Mouse (Mus musculus) activated CD4-positive, CD25-positive, alpha-beta regulatory T cell, adult 4 months (primary cell): Measurements from ENCODE around the gene Rere. TPM values are rescaled to one million over a fixed set of nuclear protein-coding genes. Genes with fewer than 3 reads are reported as not detected.

Source experiments
- polyA plus RNA-seq, 2 experiments: library from polyadenylated mRNA; unstranded; fragments of 100-300 nt; shearing (Covaris generic); gene quantifications; one replicate each; pipeline ENCODE4 v1.2.1; 2017

Gene Rere
- polyA plus RNA-seq, 2 experiments from 2014 or later = 19.0 to 19.5 TPM

Other genes starting within 250 kb of the Rere start
- under 1 TPM; 0.33 to 0.42 TPM for gene Gpr157, start 194.3 kb upstream of the Rere start, polyA plus RNA-seq
- not detected for gene Slc2a5, start 162.4 kb upstream of the Rere start, polyA plus RNA-seq
- not detected for gene Slc2a7, start 132.7 kb upstream of the Rere start, polyA plus RNA-seq
- gene Car6, start 80.3 kb upstream of the Rere start, polyA plus RNA-seq = not detected
- gene Eno1, start 44.9 kb upstream of the Rere start, polyA plus RNA-seq = 100 to 1,000 TPM; 543 to 642 TPM